Mouse (Mus musculus): ENCODE data around the gene Gpr180.

GRCm38 (mm10) chr14:118197063-118197462 lies 60.1 kb downstream of the Gpr180 start:
- TF ChIP-seq EP300 (optimal IDR thresholded peaks at IDR 0.05) (no peak), CTCF (IDR thresholded peaks at IDR 0.05; ENCODE audit: low read depth) (no peak)
